Mouse (Mus musculus): ENCODE measurements around the gene Lca5. TPM values are rescaled to one million over a fixed set of nuclear protein-coding genes. Genes with fewer than 3 reads are reported as not detected.

Gene Lca5
- polyA plus RNA-seq, 1 experiment from 2014 or later: 0.45 TPM

GRCm38 (mm10) chr9:83483419-83483818, 42.5 kb upstream of the Lca5 start:
- Histone ChIP-seq H3K4me3 (ENCODE audit: low read depth, low read length) (no peak overlapping the region), H3K9ac (replicated peaks) (no peak overlapping the region), H3K27me3 (ENCODE audit: insufficient read depth, low read length) (no peaks in the 10 kb centered on the region), H3K4me2 (ENCODE audit: low read depth, low read length) (no peak overlapping the region), H3K27ac (ENCODE audit: low read depth) (no peak overlapping the region), H3K36me3 (replicated peaks; ENCODE audit: insufficient read depth, low read length) (no peaks in the 10 kb centered on the region), H3K4me1 (ENCODE audit: insufficient read depth) (no peaks in the 10 kb centered on the region), H3K9me3 (ENCODE audit: low read length) (no peaks in the 10 kb centered on the region)
- DNase-seq (no peak), ATAC-seq (no peak)
- TF ChIP-seq EP300 (IDR thresholded peaks at IDR 0.05; ENCODE audit: low read depth) (no peak), CTCF (IDR thresholded peaks at IDR 0.05; ENCODE audit: low read depth) (no peak)
- 87% methylated on average over 4 of the region's 4 CpGs for whole genome bisulfite sequencing (ENCODE audit: insufficient replicate concordance)

- Histone ChIP-seq H3K9me3 (ENCODE audit: low read length) (no peaks in the 10 kb centered on the region), H3K4me2 (ENCODE audit: low read depth, low read length) (no peak overlapping the region), H3K4me3 (ENCODE audit: low read depth, low read length) (no peak overlapping the region), H3K9ac (replicated peaks) (no peak overlapping the region), H3K36me3 (replicated peaks; ENCODE audit: insufficient read depth, low read length) (no peaks in the 10 kb centered on the region), H3K4me1 (ENCODE audit: insufficient read depth) (no peaks in the 10 kb centered on the region), H3K27me3 (ENCODE audit: insufficient read depth, low read length) (no peaks in the 10 kb centered on the region), H3K27ac (ENCODE audit: low read depth) (no peak overlapping the region)
- no peak for TF ChIP-seq EP300 (IDR thresholded peaks at IDR 0.05; ENCODE audit: low read depth)
- no peak for TF ChIP-seq CTCF (IDR thresholded peaks at IDR 0.05; ENCODE audit: low read depth)
- no peak for DNase-seq
- WGBS (ENCODE audit: insufficient replicate concordance): 77% methylated on average over 4 of the region's 4 CpGs
- ATAC-seq: no peak
These were observed 41.4 kb upstream of the Lca5 start for GRCm38 (mm10) chr9:83482176-83482949.

GRCm38 (mm10) chr9:83469871-83470270, 28.9 kb upstream of the Lca5 start:
- Histone ChIP-seq H3K36me3 (replicated peaks; ENCODE audit: insufficient read depth, low read length) (no peaks in the 10 kb centered on the region), H3K27me3 (ENCODE audit: insufficient read depth, low read length) (no peaks in the 10 kb centered on the region), H3K4me1 (ENCODE audit: insufficient read depth) (no peaks in the 10 kb centered on the region), H3K4me3 (ENCODE audit: low read depth, low read length) (no peak overlapping the region), H3K27ac (ENCODE audit: low read depth) (no peak overlapping the region), H3K9ac (replicated peaks) (no peak overlapping the region), H3K4me2 (ENCODE audit: low read depth, low read length) (no peak overlapping the region), H3K9me3 (ENCODE audit: low read length) (no peaks in the 10 kb centered on the region)
- DNase-seq: no peak
- TF ChIP-seq CTCF (IDR thresholded peaks at IDR 0.05; ENCODE audit: low read depth) (no peak), EP300 (IDR thresholded peaks at IDR 0.05; ENCODE audit: low read depth) (no peak)
- no peak for ATAC-seq
- WGBS (ENCODE audit: insufficient replicate concordance): 63% methylated on average over 2 of the region's 2 CpGs

- 2% methylated on average over 22 of the region's 22 CpGs for WGBS (ENCODE audit: insufficient replicate concordance)
- DNase-seq: peak; percentile 44
- 0 out of 2 replicates have a peak overlapping the region, but pooled peaks have one; percentile 31 for H3K9ac ChIP-seq (replicated peaks)
These were observed 6.8 kb upstream of the Lca5 start for GRCm38 (mm10) chr9:83447771-83448170.

GRCm38 (mm10) chr9:83447176-83447575, 6.2 kb upstream of the Lca5 start:
- no peak for TF ChIP-seq EP300 (IDR thresholded peaks at IDR 0.05; ENCODE audit: low read depth)
- no peak for TF ChIP-seq CTCF (IDR thresholded peaks at IDR 0.05; ENCODE audit: low read depth)
- H3K27me3 ChIP-seq (ENCODE audit: insufficient read depth, low read length): no peaks in the 10 kb centered on the region
- no peaks in the 10 kb centered on the region for H3K9me3 ChIP-seq (ENCODE audit: low read length)
- no peak for ATAC-seq
- no peaks in the 10 kb centered on the region for H3K4me1 ChIP-seq (ENCODE audit: insufficient read depth)
- peak overlapping the region; percentile 61 for H3K4me2 ChIP-seq (ENCODE audit: low read depth, low read length)
- H3K27ac ChIP-seq (ENCODE audit: low read depth): no peak overlapping the region
- WGBS (ENCODE audit: insufficient replicate concordance): 26% methylated on average over 9 of the region's 9 CpGs
- H3K4me3 ChIP-seq (ENCODE audit: low read depth, low read length): peak overlapping the region; percentile 34
- H3K9ac ChIP-seq (replicated peaks): no peak overlapping the region
- no peaks in the 10 kb centered on the region for H3K36me3 ChIP-seq (replicated peaks; ENCODE audit: insufficient read depth, low read length)
- peak; percentile 8 for DNase-seq

More at GRCm38 (mm10) chr9:83447771-83448170, 6.8 kb upstream of the Lca5 start:
- peak; percentile 65 for ATAC-seq
- H3K27ac ChIP-seq (ENCODE audit: low read depth): no peak overlapping the region
- H3K36me3 ChIP-seq (replicated peaks; ENCODE audit: insufficient read depth, low read length): no peaks in the 10 kb centered on the region
- no peaks in the 10 kb centered on the region for H3K4me1 ChIP-seq (ENCODE audit: insufficient read depth)
- H3K27me3 ChIP-seq (ENCODE audit: insufficient read depth, low read length): no peaks in the 10 kb centered on the region
- H3K9me3 ChIP-seq (ENCODE audit: low read length): no peaks in the 10 kb centered on the region
- TF ChIP-seq EP300 (IDR thresholded peaks at IDR 0.05; ENCODE audit: low read depth): no peak
- TF ChIP-seq CTCF (IDR thresholded peaks at IDR 0.05; ENCODE audit: low read depth): no peak
- peak overlapping the region; percentile 61 for H3K4me2 ChIP-seq (ENCODE audit: low read depth, low read length)
- peak overlapping the region; percentile 34 for H3K4me3 ChIP-seq (ENCODE audit: low read depth, low read length)

- Histone ChIP-seq H3K4me3 (ENCODE audit: low read depth, low read length) (no peak overlapping the region), H3K9me3 (ENCODE audit: low read length) (no peaks in the 10 kb centered on the region), H3K27ac (ENCODE audit: low read depth) (no peak overlapping the region), H3K27me3 (ENCODE audit: insufficient read depth, low read length) (no peaks in the 10 kb centered on the region), H3K9ac (replicated peaks) (no peak overlapping the region), H3K4me2 (ENCODE audit: low read depth, low read length) (no peak overlapping the region), H3K4me1 (ENCODE audit: insufficient read depth) (no peaks in the 10 kb centered on the region; the same call in 1 of the 2 replicates), H3K36me3 (replicated peaks; ENCODE audit: insufficient read depth, low read length) (no peaks in the 10 kb centered on the region)
- ATAC-seq (no peak), DNase-seq (peak; percentile 5)
- 73% methylated on average over 5 of the region's 5 CpGs for WGBS (ENCODE audit: insufficient replicate concordance)
- TF ChIP-seq CTCF (IDR thresholded peaks at IDR 0.05; ENCODE audit: low read depth): no peak
- no peak for TF ChIP-seq EP300 (IDR thresholded peaks at IDR 0.05; ENCODE audit: low read depth)
These were observed 3.3 kb downstream of the Lca5 start for GRCm38 (mm10) chr9:83437621-83438020.
